Mouse (Mus musculus) T-helper 1 cell (primary cell): ENCODE data around the gene Btbd3.
"Not testable (repeated sequence)": the region's sequence is repeated elsewhere in the genome, so short reads cannot be mapped to it uniquely, and the experiment has no call there.

Source experiments
- in situ Hi-C: fragments of 300-600 bp; cut with MboI, MseI; formaldehyde crosslinking; loops from one replicate; pipeline ENCODE4 v1.15.1; 2025; ENCODE audit warnings: high pct_unique_total_duplicates

Gene Btbd3

DNA sequence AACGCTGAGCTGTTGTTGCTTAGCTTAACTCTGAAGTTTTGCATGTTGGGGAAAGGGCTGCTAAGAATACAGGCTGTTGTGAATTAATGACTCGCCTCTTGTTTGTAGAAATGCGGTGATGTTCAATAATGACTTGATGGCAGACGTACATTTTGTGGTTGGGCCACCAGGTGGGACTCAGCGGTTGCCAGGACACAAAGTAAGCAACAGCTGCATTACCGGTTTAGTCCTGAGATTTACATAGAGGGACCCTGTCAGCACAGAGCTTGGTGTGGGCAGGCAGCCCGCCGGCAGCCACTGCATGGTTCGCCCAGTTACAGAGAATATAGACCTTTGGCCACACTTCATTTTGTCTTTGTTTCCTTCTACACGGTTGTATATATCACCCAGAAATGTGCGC is 23.3 kb downstream of the Btbd3 start:
- in situ Hi-C loops, result no loop called here

- in situ Hi-C loops, result no loop called here
Measured at GRCm38 (mm10) chr2:138280225-138280711, 23.9 kb downstream of the Btbd3 start.

GRCm38 (mm10) chr2:138281550-138282201 is 25.3 kb downstream of the Btbd3 start:
- in situ Hi-C loops, result no loop called here

DNA sequence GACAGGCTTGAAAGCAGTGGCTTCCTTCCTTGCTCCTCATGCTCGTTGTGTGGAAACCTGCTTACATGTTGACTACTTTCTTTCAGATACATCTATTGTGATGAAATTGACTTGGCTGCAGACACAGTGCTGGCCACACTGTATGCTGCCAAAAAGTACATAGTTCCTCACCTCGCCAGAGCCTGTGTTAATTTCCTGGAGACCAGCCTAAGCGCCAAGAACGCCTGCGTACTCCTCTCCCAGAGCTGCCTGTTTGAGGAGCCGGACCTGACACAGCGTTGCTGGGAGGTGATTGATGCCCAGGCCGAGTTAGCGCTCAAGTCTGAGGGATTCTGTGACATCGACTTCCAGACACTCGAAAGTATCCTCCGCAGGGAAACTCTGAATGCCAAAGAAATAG is 27.0 kb downstream of the Btbd3 start:
- in situ Hi-C loops, result no loop called here

DNA sequence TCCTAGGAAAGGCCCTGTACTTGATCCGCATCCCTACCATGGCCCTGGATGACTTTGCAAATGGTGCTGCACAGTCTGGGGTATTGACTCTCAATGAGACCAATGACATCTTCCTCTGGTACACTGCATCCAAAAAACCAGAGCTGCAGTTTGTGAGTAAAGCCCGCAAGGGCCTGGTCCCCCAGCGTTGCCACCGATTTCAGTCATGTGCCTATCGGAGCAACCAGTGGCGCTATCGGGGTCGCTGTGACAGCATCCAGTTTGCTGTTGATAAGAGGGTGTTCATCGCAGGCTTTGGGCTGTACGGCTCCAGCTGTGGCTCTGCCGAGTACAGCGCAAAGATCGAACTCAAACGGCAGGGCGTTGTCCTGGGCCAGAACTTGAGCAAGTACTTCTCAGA is 27.5 kb downstream of the Btbd3 start:
- in situ Hi-C loops, result no loop called here

DNA sequence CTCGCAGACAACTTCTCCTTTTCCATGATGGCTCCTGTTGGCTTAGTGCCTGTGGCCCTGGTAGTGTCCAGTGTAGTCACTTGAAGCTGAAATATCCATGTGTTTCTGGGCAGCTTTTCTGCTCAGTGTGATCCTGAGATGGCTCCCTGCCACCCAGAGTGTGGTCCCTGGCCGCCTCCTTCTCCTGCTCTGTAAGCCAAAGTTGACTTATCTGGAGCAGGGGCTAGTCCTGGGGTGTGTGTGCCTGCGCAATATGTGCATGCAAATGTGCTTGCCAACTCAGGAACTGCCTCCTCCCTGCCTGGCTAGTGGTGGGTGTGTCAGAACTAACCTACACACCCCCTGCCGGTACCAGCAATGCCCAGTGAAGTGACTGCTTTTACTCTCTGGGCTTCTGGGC is 29.4 kb downstream of the Btbd3 start:
- in situ Hi-C loops, result no loop called here

GRCm38 (mm10) chr2:138290154-138290553 is 33.8 kb downstream of the Btbd3 start:
- in situ Hi-C loops, result no loop called here

GRCm38 (mm10) chr2:138294286-138294685 is 37.9 kb downstream of the Btbd3 start:
- in situ Hi-C loops, result no loop called here

DNA sequence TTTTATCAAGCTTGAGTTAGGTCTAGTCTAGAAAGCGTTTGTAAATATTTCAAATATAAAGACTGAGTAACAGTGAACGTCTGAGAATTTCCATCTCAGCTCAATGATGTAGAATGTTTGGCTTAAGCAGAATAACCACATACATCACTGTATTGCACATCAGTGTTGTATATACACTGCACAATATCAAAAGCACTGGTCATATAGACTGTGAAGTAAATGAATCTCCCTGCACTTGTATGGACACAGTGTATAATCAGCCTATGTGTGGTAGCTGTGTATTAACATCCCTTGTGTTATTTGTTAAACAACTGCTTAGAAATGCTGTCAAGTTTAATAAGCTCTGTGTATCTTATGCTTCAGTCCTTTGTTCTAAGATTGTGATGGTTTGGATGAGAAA is 49.9 kb downstream of the Btbd3 start:
- in situ Hi-C loops, result no loop called here

DNA sequence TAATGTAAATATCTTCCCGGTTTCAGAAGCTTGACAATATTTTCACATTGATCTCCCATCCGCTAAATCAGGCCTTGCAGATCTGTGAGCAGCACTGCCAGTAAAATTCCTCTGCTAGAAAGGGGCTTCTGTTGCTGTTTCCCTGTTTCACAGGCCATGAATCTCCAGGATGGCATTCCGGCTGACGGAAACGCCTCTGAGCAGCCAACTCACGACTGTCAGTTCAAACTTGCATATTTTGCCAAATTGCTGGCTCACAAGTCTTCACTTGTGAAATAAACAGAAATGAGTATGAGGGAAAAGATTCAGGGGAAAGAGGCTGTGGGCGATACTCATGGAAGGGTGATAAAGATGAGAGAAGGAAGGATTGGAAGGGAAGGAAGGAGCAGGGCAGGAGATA is 59.3 kb downstream of the Btbd3 start:
- in situ Hi-C loops, result loop anchor here (10.0 kb wide), 1 partner anchor 501 kb away; no protein-coding TSS in a partner anchor

GRCm38 (mm10) chr2:138320408-138320807 is 64.0 kb downstream of the Btbd3 start:
- in situ Hi-C loops, result no loop called here

DNA sequence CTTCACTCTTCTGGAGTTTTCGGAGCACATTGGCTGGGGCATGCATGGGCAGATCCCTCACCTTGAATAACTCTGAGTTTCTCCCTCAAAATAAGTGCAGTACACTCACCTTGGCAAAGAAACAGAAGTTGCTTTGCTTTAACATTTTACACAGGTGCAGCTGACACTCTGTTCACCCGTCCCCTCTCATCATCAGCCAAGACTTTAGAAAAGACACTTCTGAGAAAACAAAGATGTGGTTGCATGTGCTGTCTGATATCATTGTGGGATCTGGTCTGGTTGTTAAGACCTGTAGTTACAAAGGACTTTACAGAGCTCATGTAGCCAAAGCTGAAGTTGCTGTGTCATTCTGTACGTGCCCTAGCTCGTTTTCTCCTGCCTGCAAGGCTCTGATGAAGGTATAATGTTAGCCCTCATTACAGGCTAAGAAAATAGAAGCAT is 64.7 kb downstream of the Btbd3 start:
- in situ Hi-C loops, result no loop called here

- in situ Hi-C loops, result no loop called here
Measured at GRCm38 (mm10) chr2:138322270-138323114, 66.1 kb downstream of the Btbd3 start.

DNA sequence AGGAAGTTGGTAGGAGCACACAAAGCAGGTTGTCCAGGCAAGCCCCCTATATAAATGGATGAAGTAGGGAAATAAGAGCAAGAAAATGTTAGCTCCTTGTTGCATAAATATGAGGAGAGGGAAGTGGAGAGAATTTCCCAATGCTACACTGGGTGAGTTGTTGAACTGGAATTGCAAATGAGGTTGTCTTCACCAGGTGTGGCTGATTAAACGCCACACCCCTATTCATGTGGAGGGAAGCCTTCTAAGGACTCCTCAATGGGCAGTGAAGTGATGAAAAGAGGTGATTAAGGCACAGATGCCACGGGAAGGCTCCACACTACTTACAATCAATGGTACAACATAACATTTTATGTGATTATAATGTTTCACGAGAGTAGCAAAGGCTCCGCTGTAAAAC is 70.0 kb downstream of the Btbd3 start:
- in situ Hi-C loops, result no loop called here

- in situ Hi-C loops, result not testable (repeated sequence)
Measured at GRCm38 (mm10) chr2:138334198-138334597, 77.8 kb downstream of the Btbd3 start.

GRCm38 (mm10) chr2:138337886-138338494 is 81.6 kb downstream of the Btbd3 start:
- in situ Hi-C loops, result no loop called here

GRCm38 (mm10) chr2:138338524-138338923 is 82.2 kb downstream of the Btbd3 start:
- in situ Hi-C loops, result no loop called here

GRCm38 (mm10) chr2:138355366-138355765 is 99.0 kb downstream of the Btbd3 start:
- in situ Hi-C loops, result no loop called here

DNA sequence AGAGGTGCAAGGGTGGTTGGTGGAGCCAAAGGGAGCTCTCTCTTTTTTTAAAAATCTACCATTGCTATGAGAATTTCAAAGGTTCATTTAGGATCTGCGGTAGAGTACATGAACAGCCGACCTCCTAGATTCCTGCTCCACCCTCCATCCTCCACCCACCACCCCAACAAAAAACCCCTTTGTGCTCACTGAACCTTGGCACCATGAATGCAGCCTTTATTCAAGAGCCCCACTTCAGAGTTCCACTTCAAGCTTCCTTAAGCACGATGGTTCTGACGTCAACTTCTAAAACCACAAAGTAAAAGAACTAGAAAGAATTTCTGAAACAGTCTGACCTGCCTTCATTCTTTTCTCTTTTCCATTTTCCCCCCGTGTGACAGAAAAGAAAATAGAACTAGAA is 106.1 kb downstream of the Btbd3 start:
- in situ Hi-C loops, result no loop called here

GRCm38 (mm10) chr2:138365391-138365790 is 109.0 kb downstream of the Btbd3 start:
- in situ Hi-C loops, result loop anchor here (5.0 kb wide), 1 partner anchor 52 kb away; no protein-coding TSS in a partner anchor

DNA sequence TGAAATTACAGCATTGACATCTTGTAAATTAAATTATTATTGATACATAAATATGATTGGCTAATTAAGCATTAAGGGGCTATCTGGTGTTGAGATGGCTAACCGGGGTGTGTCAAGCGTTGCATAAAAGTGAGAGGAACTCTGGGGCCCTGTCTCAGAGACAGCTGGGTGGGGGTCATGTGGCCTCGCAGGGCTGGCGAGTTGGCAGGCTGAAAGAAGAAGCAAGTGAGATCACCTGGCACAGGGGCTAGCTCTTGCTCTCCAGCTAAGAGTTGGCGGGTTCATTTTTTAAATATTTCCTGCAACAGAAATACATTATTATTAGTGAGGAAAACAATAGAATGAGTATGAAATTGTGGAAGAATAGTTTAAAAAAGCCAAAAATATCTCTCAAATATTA is 118.2 kb downstream of the Btbd3 start:
- in situ Hi-C loops, result no loop called here

DNA sequence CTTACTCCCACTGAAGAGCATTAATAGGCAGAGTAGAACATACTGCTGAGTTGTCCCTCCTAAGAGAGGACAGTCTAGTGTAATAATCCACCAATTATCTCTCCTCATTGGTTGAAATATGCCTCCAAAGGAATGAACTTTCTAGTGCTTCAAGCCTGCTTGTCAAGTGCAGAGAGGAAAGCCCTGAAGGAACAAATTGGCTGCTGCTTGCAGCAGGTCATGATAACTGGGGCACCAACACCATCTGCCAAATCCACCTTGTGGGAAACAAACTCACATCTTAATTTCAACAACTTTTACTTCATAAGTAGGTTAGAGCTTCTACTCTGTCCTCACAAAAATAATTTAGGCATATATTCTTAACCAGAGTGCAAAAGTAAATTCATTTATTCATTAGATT is 122.5 kb downstream of the Btbd3 start:
- in situ Hi-C loops, result no loop called here
